Mouse (Mus musculus) spleen, adult 12 weeks (tissue): ENCODE measurements around the gene Wdr83os.
"Not testable (repeated sequence)": the region's sequence is repeated elsewhere in the genome, so short reads cannot be mapped to it uniquely, and the experiment has no call there.

Source experiments
- DNase-seq: peaks from one replicate; pipeline ENCODE4 v3.0.0; 2022; ENCODE audit warnings: low spot score

The Wdr83os gene

DNA sequence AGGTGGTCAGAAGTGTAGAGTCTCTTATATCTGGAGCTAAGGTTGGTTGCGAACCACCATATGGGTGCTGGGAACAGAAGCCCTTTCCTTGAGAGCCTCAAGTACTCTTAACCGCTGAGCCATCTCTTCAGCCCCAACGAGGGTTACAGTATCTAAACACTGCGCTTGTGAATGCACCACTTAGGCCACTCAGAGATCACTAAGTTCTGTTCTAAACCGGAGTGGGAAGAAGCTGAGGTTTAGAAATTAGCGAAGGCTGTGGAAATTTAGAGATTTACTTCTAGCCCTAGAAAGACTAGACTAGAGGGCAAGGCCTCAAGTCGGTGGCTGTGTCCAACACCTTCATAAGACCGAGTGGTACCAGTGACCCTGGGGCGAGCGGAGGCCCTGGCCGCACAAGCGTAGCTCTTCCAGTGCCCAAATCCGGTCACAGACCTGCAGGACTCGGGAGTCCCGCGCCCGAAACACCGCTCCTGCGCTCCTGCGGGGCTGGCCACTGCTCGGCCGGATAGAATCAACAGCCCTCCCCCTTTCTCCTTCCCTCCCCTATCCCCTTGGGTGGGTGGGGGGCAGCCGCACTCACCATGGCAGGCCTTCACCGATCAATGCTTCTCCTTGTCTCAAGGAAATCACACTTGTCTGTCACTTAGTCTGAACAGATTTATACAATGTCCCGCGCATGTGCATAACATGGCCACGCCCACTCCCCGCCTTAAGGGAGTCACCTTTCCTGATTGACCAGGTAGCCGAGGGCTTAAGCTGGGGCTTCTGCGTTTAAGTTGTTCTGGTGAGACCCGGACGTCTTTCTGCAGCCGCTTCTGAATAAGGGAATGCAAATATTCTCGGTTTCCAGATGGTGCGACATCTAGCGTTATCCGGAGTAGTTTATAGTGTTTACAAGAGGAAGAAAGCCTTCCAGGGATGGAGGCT is 38.8 kb downstream of the Wdr83os start:
- DNase-seq, result no peak

- DNase-seq, result not testable (repeated sequence)
Measured at GRCm38 (mm10) chr8:85120251-85120650, 39.7 kb downstream of the Wdr83os start.

GRCm38 (mm10) chr8:85122995-85123394 is 42.5 kb downstream of the Wdr83os start, which contains the start of gene Zfp791:
Zfp791 (minus strand) TSS chr8:85123095.
- no peak for DNase-seq

- no peak for DNase-seq
Measured at GRCm38 (mm10) chr8:85123691-85124090, 43.2 kb downstream of the Wdr83os start.
